Mouse (Mus musculus) neural tube, embryonic 15.5 days (tissue): Measurements from ENCODE around the gene Nup214. TPM values are rescaled to one million over a fixed set of nuclear protein-coding genes. Genes with fewer than 3 reads are reported as not detected.

Source experiments
- ATAC-seq: fragments of 200-750 bp; cut with Nextera tagmentation; 2 replicates; pipeline ENCODE4 v1.8.0; 2017; ENCODE audit warnings: mild to moderate bottlenecking, moderate TSS enrichment, moderate library complexity; ENCODE audit not compliant: low FRiP score
- H3K27ac ChIP-seq: fragments of 300-500 bp; sonication (generic); replicated peaks from 2 replicates; pipeline ENCODE4 v1.5.1; 2015; ENCODE audit warnings: mild to moderate bottlenecking, inconsistent platforms
- H3K27me3 ChIP-seq: fragments of 300-500 bp; sonication (generic); replicated peaks from 2 replicates; pipeline ENCODE4 v1.6.1; 2015; ENCODE audit warnings: inconsistent platforms
- H3K36me3 ChIP-seq: fragments of 300-500 bp; sonication (generic); 2 replicates; pipeline ENCODE4 v1.6.1; 2015; ENCODE audit warnings: inconsistent platforms
- H3K4me1 ChIP-seq: fragments of 300-500 bp; sonication (generic); 2 replicates; pipeline ENCODE4 v1.6.1; 2015; ENCODE audit warnings: inconsistent platforms
- H3K4me2 ChIP-seq: fragments of 300-500 bp; sonication (generic); 2 replicates; pipeline ENCODE4 v1.6.1; 2015; ENCODE audit warnings: inconsistent platforms, mild to moderate bottlenecking, moderate library complexity
- H3K4me3 ChIP-seq: fragments of 300-500 bp; sonication (generic); replicated peaks from 2 replicates; pipeline ENCODE4 v1.5.1; 2015; ENCODE audit warnings: mild to moderate bottlenecking, inconsistent platforms
- H3K9ac ChIP-seq: fragments of 300-500 bp; sonication (generic); replicated peaks from 2 replicates; pipeline ENCODE4 v1.6.1; 2015; ENCODE audit warnings: mild to moderate bottlenecking, inconsistent platforms
- H3K9me3 ChIP-seq: fragments of 300-500 bp; sonication (generic); replicated peaks from 2 replicates; pipeline ENCODE4 v1.6.1; 2016; ENCODE audit warnings: inconsistent platforms
- WGBS: fragments of 180-500 bp; shearing (Covaris S2); methylation state at CpG from one replicate; pipeline ENCODE4 v1.1.7; 2015; ENCODE audit warnings: mixed read lengths; 5-methylcytosine and 5-hydroxymethylcytosine counted together
- polyA plus RNA-seq: library from polyadenylated mRNA; unstranded; fragments of >200 nt; fragmentation: Nextera tagmentation; extraction: Ambion mirVana; gene quantifications from 2 replicates; pipeline ENCODE4 v1.2.1, GENCODE M21; 2015

The Nup214 gene
- polyA plus RNA-seq, 1 experiment from 2014 or later: 62.0 TPM

DNA sequence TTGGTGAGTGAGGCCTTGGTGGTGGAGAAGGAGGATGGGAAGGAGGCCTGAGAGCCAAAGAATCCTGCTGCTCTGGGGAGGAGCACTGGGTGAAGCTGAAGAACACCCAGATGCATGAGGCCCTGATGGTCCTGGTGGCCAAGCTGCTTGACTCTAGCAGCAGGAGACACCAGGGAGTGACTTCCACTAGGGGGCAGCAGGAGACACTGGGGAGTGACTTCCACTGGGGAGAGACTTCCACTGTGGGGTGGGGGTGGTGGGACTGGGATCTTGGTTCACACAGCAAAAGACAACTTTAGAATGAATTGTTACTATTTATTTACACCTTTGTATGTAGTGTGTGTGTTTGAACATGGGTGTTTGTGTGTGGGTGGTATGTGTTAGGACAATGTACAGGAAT lies 9.1 kb upstream of the Nup214 start:
- no peak overlapping the region for H3K27ac ChIP-seq
- no peaks in the 10 kb centered on the region for H3K27me3 ChIP-seq
- H3K9me3 ChIP-seq: no peaks in the 10 kb centered on the region
- ATAC-seq: no peak
- H3K4me3 ChIP-seq: no peak overlapping the region
- H3K4me1 ChIP-seq: peaks cover 27% of the 10 kb centered on the region
- no peaks in the 10 kb centered on the region for H3K36me3 ChIP-seq
- H3K9ac ChIP-seq: no peak overlapping the region
- no peak overlapping the region for H3K4me2 ChIP-seq

- no peak for ATAC-seq
- Histone ChIP-seq H3K4me1 (peaks cover 20% of the 10 kb centered on the region), H3K36me3 (0 out of 2 replicates have a peak, but pooled peaks cover 6% of the 10 kb centered on the region), H3K27me3 (no peaks in the 10 kb centered on the region), H3K4me2 (no peak overlapping the region), H3K27ac (no peak overlapping the region), H3K4me3 (no peak overlapping the region), H3K9ac (no peak overlapping the region), H3K9me3 (no peaks in the 10 kb centered on the region)
- WGBS: 79% methylated on average over 8 of the region's 8 CpGs
These were observed 7.4 kb upstream of the Nup214 start for GRCm38 (mm10) chr2:31966801-31967200.

DNA sequence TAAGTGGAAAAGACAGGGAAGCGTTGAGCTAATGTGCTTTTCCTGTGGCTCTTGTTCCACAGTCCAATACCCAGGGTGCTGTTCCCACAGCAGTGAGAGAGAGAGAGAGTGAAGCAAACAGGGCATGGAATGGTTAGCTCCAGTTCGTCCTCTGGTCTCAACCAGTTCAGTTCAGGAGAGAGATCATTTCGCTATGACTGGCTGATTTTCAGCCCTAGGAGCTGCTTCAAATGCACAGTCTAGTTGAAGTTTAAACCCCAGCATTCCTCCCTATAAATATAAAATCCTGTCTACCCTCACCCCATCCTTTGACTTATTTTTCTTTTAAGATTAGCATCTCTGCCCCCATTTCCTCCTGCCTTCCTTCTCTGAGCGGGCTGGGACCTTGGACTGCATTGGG lies 1.6 kb upstream of the Nup214 start:
- ATAC-seq: no peak
- peaks cover 16% of the 10 kb centered on the region for H3K4me1 ChIP-seq
- 91% methylated on average over 4 of the region's 4 CpGs for WGBS
- no peaks in the 10 kb centered on the region for H3K9me3 ChIP-seq
- no peak overlapping the region for H3K4me3 ChIP-seq
- H3K27ac ChIP-seq: no peak overlapping the region
- no peak overlapping the region for H3K9ac ChIP-seq
- H3K4me2 ChIP-seq: no peak overlapping the region
- H3K36me3 ChIP-seq: peaks cover 18% of the 10 kb centered on the region
- H3K27me3 ChIP-seq: no peaks in the 10 kb centered on the region

- peak overlapping the region; percentile 87 for H3K9ac ChIP-seq
- H3K4me3 ChIP-seq: peak overlapping the region; percentile 80
- H3K4me1 ChIP-seq: peaks cover 16% of the 10 kb centered on the region
- peak overlapping the region; percentile 78 for H3K27ac ChIP-seq
- no peak for ATAC-seq
- H3K4me2 ChIP-seq: peak overlapping the region; percentile 82
- H3K9me3 ChIP-seq: no peaks in the 10 kb centered on the region
- no peaks in the 10 kb centered on the region for H3K27me3 ChIP-seq
- WGBS: 11% methylated on average over 13 of the region's 13 CpGs
- H3K36me3 ChIP-seq: peaks cover 35% of the 10 kb centered on the region
These were observed 654 bp downstream of the Nup214 start for GRCm38 (mm10) chr2:31974809-31975371.

GRCm38 (mm10) chr2:31987774-31988173 lies 13.5 kb downstream of the Nup214 start:
- no peak for ATAC-seq
- H3K27ac ChIP-seq: no peak overlapping the region
- H3K4me3 ChIP-seq: no peak overlapping the region
- no peaks in the 10 kb centered on the region for H3K9me3 ChIP-seq
- H3K9ac ChIP-seq: no peak overlapping the region
- no peaks in the 10 kb centered on the region for H3K4me1 ChIP-seq
- 100% methylated on average over 1 of the region's 1 CpGs for WGBS
- H3K4me2 ChIP-seq: no peak overlapping the region
- no peaks in the 10 kb centered on the region for H3K27me3 ChIP-seq
- H3K36me3 ChIP-seq: peaks cover 96% of the 10 kb centered on the region

DNA sequence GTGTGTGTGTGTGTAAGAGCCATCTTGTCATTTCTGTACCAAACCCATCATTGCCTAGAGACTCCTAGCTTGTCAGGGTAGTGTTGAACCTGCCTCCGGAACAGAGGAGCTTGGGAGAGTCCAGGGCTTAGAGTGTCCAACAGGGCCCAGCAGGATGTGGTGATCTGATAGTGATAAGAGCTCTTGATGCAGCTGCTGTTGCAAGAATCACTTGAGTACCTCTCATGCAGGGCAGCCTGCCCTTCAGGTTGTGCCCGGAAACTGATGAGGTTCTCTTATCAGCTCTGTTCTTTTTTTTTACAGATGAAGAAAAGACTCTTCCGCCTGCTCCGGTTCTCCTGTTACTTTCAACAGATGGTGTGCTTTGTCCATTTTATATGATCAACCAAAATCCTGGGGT lies 16.7 kb downstream of the Nup214 start:
- Histone ChIP-seq H3K4me3 (no peak overlapping the region), H3K36me3 (peaks cover 89% of the 10 kb centered on the region), H3K9ac (no peak overlapping the region), H3K27ac (no peak overlapping the region), H3K27me3 (no peaks in the 10 kb centered on the region), H3K4me1 (no peaks in the 10 kb centered on the region), H3K4me2 (no peak overlapping the region), H3K9me3 (no peaks in the 10 kb centered on the region)
- ATAC-seq: no peak
- 95% methylated on average over 4 of the region's 4 CpGs for WGBS

GRCm38 (mm10) chr2:31994896-31995295 lies 20.7 kb downstream of the Nup214 start:
- Histone ChIP-seq H3K36me3 (peaks cover 90% of the 10 kb centered on the region), H3K4me3 (no peak overlapping the region), H3K9me3 (no peaks in the 10 kb centered on the region), H3K4me2 (no peak overlapping the region), H3K27ac (no peak overlapping the region), H3K4me1 (no peaks in the 10 kb centered on the region), H3K27me3 (no peaks in the 10 kb centered on the region), H3K9ac (no peak overlapping the region)
- ATAC-seq: no peak
- WGBS: 97% methylated on average over 9 of the region's 9 CpGs

DNA sequence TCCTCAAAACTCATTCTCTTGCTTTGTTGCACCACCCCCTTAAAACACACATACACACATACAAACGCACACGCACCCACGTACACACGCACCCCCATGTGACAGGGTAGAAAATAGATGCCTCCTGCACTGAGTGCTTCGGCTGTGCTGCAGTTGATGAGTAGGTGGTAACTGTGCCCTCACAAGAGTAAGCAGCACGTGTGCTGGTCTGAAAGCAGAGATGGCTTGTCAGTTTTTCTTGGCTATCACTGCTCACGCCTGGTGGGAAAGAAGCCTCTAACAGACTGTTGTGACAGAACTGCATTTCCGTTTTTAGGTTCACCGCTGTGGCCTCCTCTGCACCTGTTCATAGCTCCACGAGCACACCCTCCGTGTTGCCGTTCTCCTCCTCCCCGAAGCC lies 21.8 kb downstream of the Nup214 start:
- no peaks in the 10 kb centered on the region for H3K9me3 ChIP-seq
- H3K4me1 ChIP-seq: no peaks in the 10 kb centered on the region
- no peak overlapping the region for H3K27ac ChIP-seq
- H3K4me3 ChIP-seq: no peak overlapping the region
- no peak overlapping the region for H3K9ac ChIP-seq
- no peak for ATAC-seq
- 96% methylated on average over 13 of the region's 13 CpGs for WGBS
- H3K4me2 ChIP-seq: no peak overlapping the region
- H3K27me3 ChIP-seq: no peaks in the 10 kb centered on the region
- peaks cover 88% of the 10 kb centered on the region for H3K36me3 ChIP-seq

DNA sequence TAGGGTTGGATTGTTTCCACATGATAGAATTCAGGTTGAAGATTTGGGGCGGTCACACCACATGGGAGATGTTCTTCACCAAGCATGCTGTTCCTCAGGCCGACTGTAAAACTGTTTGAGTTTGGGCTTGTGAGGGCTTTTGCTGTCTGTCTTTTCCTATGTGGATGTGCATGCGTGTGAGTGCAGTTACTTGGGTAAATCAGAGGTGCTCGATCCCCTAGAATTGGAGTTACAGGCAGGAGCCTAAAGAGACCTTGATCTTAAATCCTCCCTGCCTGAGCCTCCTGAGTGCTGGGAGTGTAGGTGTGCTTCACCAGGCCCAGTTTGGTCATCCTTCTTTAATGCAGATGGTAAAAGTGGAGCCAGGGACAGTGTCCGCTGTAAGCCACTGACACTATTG lies 23.3 kb downstream of the Nup214 start:
- Histone ChIP-seq H3K27me3 (no peaks in the 10 kb centered on the region), H3K4me3 (no peak overlapping the region), H3K4me1 (no peaks in the 10 kb centered on the region), H3K9me3 (no peaks in the 10 kb centered on the region), H3K27ac (no peak overlapping the region), H3K9ac (no peak overlapping the region), H3K36me3 (peaks cover 80% of the 10 kb centered on the region), H3K4me2 (no peak overlapping the region)
- 96% methylated on average over 5 of the region's 5 CpGs for WGBS
- ATAC-seq: no peak

- Histone ChIP-seq H3K27ac (no peak overlapping the region), H3K4me1 (no peaks in the 10 kb centered on the region), H3K36me3 (peaks cover 80% of the 10 kb centered on the region), H3K4me2 (no peak overlapping the region), H3K27me3 (no peaks in the 10 kb centered on the region), H3K9me3 (no peaks in the 10 kb centered on the region), H3K9ac (no peak overlapping the region), H3K4me3 (no peak overlapping the region)
- WGBS: 84% methylated on average over 2 of the region's 2 CpGs
- no peak for ATAC-seq
These were observed 24.2 kb downstream of the Nup214 start for GRCm38 (mm10) chr2:31998443-31998842.

DNA sequence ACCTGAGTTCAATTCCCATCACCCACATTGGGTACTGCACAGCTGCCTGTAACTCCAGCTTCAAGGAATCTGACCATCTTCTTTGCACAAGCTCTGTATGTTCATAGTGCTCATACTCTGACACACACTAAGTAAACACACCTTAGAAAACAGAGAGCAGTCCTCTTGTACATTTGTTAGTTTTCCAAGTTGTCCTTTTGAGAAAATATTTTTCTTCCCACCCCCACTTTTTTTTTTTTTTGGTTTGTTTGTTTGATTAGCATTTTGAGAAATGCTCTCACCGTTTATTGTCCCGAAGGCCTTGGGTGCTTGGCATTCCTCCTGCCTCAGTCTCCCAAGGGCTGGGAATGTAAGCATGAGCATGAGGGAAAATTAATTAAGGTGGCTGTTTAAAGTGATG lies 34.1 kb downstream of the Nup214 start:
- Histone ChIP-seq H3K36me3 (peaks cover 88% of the 10 kb centered on the region), H3K9me3 (no peaks in the 10 kb centered on the region), H3K4me3 (no peak overlapping the region), H3K4me1 (no peaks in the 10 kb centered on the region), H3K27me3 (no peaks in the 10 kb centered on the region), H3K4me2 (no peak overlapping the region), H3K9ac (no peak overlapping the region), H3K27ac (no peak overlapping the region)
- no peak for ATAC-seq
- 92% methylated on average over 2 of the region's 2 CpGs for WGBS

DNA sequence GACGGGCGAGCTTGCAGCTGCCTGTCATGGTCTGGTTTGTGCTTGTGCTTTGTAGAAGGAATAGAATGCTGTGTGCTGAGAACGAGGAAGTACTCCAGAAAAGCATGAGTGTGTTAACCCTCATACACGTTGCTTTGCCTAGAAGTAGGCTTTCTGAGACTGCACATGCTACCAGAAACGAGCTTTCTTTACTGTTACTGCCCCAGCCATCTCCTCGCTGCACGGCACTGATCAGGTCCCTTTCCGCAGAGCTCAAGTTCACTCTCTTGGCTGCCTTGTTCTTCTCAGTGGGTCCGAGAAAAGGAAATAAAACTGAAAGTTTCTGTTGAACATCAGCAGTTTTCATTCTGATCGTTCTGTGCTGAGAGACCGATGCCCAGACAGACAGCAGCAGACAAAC lies 34.5 kb downstream of the Nup214 start:
- Histone ChIP-seq H3K4me2 (no peak overlapping the region), H3K27me3 (no peaks in the 10 kb centered on the region), H3K9ac (no peak overlapping the region), H3K9me3 (no peaks in the 10 kb centered on the region), H3K4me3 (no peak overlapping the region), H3K36me3 (peaks cover 88% of the 10 kb centered on the region), H3K4me1 (no peaks in the 10 kb centered on the region), H3K27ac (no peak overlapping the region)
- ATAC-seq: no peak
- WGBS: 94% methylated on average over 11 of the region's 11 CpGs

DNA sequence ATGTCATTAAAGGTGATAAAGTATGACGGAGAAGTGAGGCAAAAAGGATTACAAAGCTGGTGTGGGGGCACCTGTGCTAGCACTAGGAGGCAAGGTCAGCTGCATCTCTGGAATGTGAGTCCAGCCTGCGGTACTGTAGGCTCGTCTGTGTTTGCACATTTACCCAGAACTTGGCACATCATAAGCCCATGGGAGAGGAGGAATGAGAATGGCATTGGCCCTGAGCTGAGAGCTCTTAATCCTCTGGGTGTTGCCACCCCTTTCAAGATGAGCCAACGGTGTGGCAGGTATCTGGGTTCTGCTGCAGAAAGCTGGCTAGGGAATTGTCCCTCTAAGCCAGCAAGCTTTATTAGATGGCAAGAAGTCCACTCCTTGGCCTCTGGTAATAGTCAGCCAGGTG lies 45.5 kb downstream of the Nup214 start:
- Histone ChIP-seq H3K4me1 (no peaks in the 10 kb centered on the region), H3K9me3 (no peaks in the 10 kb centered on the region), H3K27me3 (no peaks in the 10 kb centered on the region), H3K9ac (no peak overlapping the region), H3K36me3 (peaks cover 87% of the 10 kb centered on the region), H3K27ac (no peak overlapping the region), H3K4me2 (no peak overlapping the region), H3K4me3 (no peak overlapping the region)
- ATAC-seq: no peak
- WGBS: 80% methylated on average over 4 of the region's 4 CpGs
